Comparison of ENCODE assay signal across 10 mouse cellular contexts in genomic region chr12:29951043-29951442, GRCm38 (mm10). TPM values are rescaled to one million over a fixed set of nuclear protein-coding genes. Genes with fewer than 3 reads are reported as not detected.
A peak's percentile ranks its signal among the peaks of the same experiment; 100 is the strongest.
DNase-seq lines count a peak whose midpoint lies in the region; ATAC-seq lines count a peak whose summit lies in the region.
"Had no signal": no experiment of that assay in that cellular context is flagged by ENCODE, and none has a peak within 500 bp of the region (broad histone marks: within the 10 kb centered on the region; RNA-seq: fewer than 3 reads in every experiment).

No protein-coding gene starts in this region.

- H3K27ac ChIP-seq in intestine, embryonic 14.5 days (ENCODE audit: low read depth): peak overlapping the region; percentile 51
- H3K27ac ChIP-seq in intestine, embryonic 15.5 days: no peak overlapping the region
- peak overlapping the region; percentile 77 for H3K27ac ChIP-seq in kidney, embryonic 16.5 days (ENCODE audit: low read length)

- peaks cover 25% of the 10 kb centered on the region for H3K4me1 ChIP-seq in intestine, embryonic 14.5 days (replicated peaks; ENCODE audit: control insufficient read depth, insufficient read depth, low read length)
- H3K4me1 ChIP-seq in intestine, embryonic 15.5 days (replicated peaks): peaks cover 14% of the 10 kb centered on the region
- H3K4me1 ChIP-seq in kidney, embryonic 16.5 days (ENCODE audit: insufficient read depth, low read length): peaks cover 59% of the 10 kb centered on the region

- DNase-seq in intestine, embryonic 14.5 days (ENCODE audit: low spot score): no peak
- DNase-seq in retina, postnatal 1 day: peak; percentile 79
- no peak for DNase-seq in retina, embryonic 14.5 days (ENCODE audit: low spot score)
- DNase-seq in right cerebral cortex, postnatal 25 days: no peak
- no peak for DNase-seq in c-Kit-positive CD71-positive TER-119-positive erythroid progenitor cells, embryonic 14.5 days (ENCODE audit: low spot score)
- DNase-seq: cerebellum, adult 11-12 months; thymus, postnatal 14 days had no signal

- H3K27me3 ChIP-seq in intestine, embryonic 14.5 days (replicated peaks; ENCODE audit: control insufficient read depth, insufficient read depth, low read length): no peaks in the 10 kb centered on the region
- H3K27me3 ChIP-seq in intestine, embryonic 15.5 days (replicated peaks): no peaks in the 10 kb centered on the region
- H3K27me3 ChIP-seq in kidney, embryonic 16.5 days (ENCODE audit: insufficient read depth, low read length): no peaks in the 10 kb centered on the region

- H3K4me2 ChIP-seq in intestine, embryonic 14.5 days (ENCODE audit: low read length): no peak overlapping the region
- no peak overlapping the region for H3K4me2 ChIP-seq in intestine, embryonic 15.5 days (replicated peaks)
- 0 out of 2 replicates have a peak overlapping the region, but pooled peaks have one; percentile 10 for H3K4me2 ChIP-seq in kidney, embryonic 16.5 days (replicated peaks; ENCODE audit: low read depth, low read length)

- 63% methylated on average over 6 of the region's 6 CpGs for WGBS in intestine, embryonic 14.5 days
- WGBS in intestine, embryonic 15.5 days: 64% methylated on average over 6 of the region's 6 CpGs
- 23% methylated on average over 6 of the region's 6 CpGs for WGBS in kidney, embryonic 16.5 days

- no peak overlapping the region for H3K9ac ChIP-seq in intestine, embryonic 14.5 days (ENCODE audit: low read length)
- H3K9ac ChIP-seq in intestine, embryonic 15.5 days: no peak overlapping the region
- H3K9ac ChIP-seq in kidney, embryonic 16.5 days (replicated peaks; ENCODE audit: low read length): no peak overlapping the region

- 0 out of 2 replicates have a peak, but pooled peaks cover 7% of the 10 kb centered on the region for H3K36me3 ChIP-seq in intestine, embryonic 14.5 days (ENCODE audit: control insufficient read depth, insufficient read depth, low read length)
- H3K36me3 ChIP-seq in intestine, embryonic 15.5 days: no peaks in the 10 kb centered on the region
- no peaks in the 10 kb centered on the region for H3K36me3 ChIP-seq in kidney, embryonic 16.5 days (ENCODE audit: insufficient read depth, low read length)

- H3K4me3 ChIP-seq in intestine, embryonic 14.5 days (ENCODE audit: low read depth, low read length): no peak overlapping the region
- H3K4me3 ChIP-seq in intestine, embryonic 15.5 days (replicated peaks): no peak overlapping the region
- H3K4me3 ChIP-seq in kidney, embryonic 16.5 days (ENCODE audit: low read length): no peak overlapping the region

- H3K9me3 ChIP-seq in intestine, embryonic 14.5 days (ENCODE audit: control insufficient read depth, low read length): no peaks in the 10 kb centered on the region
- no peaks in the 10 kb centered on the region for H3K9me3 ChIP-seq in intestine, embryonic 15.5 days
- no peaks in the 10 kb centered on the region for H3K9me3 ChIP-seq in kidney, embryonic 16.5 days (ENCODE audit: low read length)

- ATAC-seq in intestine, embryonic 14.5 days (replicated peaks; ENCODE audit: low FRiP score, low TSS enrichment, low read depth): no peak
- ATAC-seq in intestine, embryonic 15.5 days: no peak
- ATAC-seq in kidney, embryonic 16.5 days (ENCODE audit: low FRiP score, low TSS enrichment): peak; percentile 33; the same call in 1 of the 2 replicates
- ATAC-seq: inflammation-experienced regulatory T-cells, adult 6 months had no signal

RNA-seq across cellular contexts. Expression of gene Pxdn, which starts 13.6 kb away (rescaled TPM):
- polyA plus RNA-seq in intestine, embryonic 14.5 days (2014; fragmentation: Nextera tagmentation; extraction: Ambion mirVana): 116 and 132 TPM in 2 replicates
- polyA plus RNA-seq in intestine, embryonic 15.5 days (2015; fragmentation: Nextera tagmentation; extraction: Ambion mirVana): 63.6 and 66.4 TPM in 2 replicates
- polyA plus RNA-seq in kidney, embryonic 16.5 days (2015; fragmentation: Nextera tagmentation; extraction: Ambion mirVana): 105 and 107 TPM in 2 replicates
- polyA plus RNA-seq: inflammation-experienced regulatory T-cells, adult 6 months had no signal
